ENCODE assay signal across 8 mouse cellular contexts in genomic region chr1:133132388-133133326, GRCm38 (mm10). TPM values are rescaled to one million over a fixed set of nuclear protein-coding genes. Genes with fewer than 3 reads are reported as not detected.
DNase-seq lines count a peak whose midpoint lies in the region; ATAC-seq and TF ChIP-seq lines count a peak whose summit lies in the region.

No protein-coding gene starts in this region.

- TF ChIP-seq POLR2A in lung, adult 2 months (IDR thresholded peaks at IDR 0.05; ENCODE audit: borderline replicate concordance, extremely low read depth, low read depth, low read length), result no peak

- no peak for ATAC-seq in liver, embryonic 14.5 days (ENCODE audit: insufficient read depth)
- no peak for ATAC-seq in megakaryocyte-erythroid progenitor cell, adult 5-6 weeks (replicated peaks; ENCODE audit: low FRiP score, low TSS enrichment, poor library complexity, severe bottlenecking)

- intact Hi-C loops in heart, postnatal 10 days (cut with DNase I), result no loop called here

- H3K27me3 ChIP-seq in liver, embryonic 14.5 days (ENCODE audit: control insufficient read depth, insufficient read depth, low read length), result no peaks in the 10 kb centered on the region

- peak overlapping the region; percentile 93 for H3K27ac ChIP-seq in liver, embryonic 14.5 days

- peak overlapping the region; percentile 84 for H3K4me3 ChIP-seq in lung, adult 2 months (replicated peaks; ENCODE audit: extremely low read depth, low read depth, low read length)
- peak overlapping the region; percentile 88 to 89 for H3K4me3 ChIP-seq in liver, embryonic 14.5 days (ENCODE audit: insufficient read depth in 1 of 2, low read depth in 2 of 2, low read length in 2 of 2)

- peak; percentile 23 for DNase-seq in lung, adult 2 months
- no peak for DNase-seq in lung, postnatal 14 days
- peak; percentile 37 for DNase-seq in c-Kit-positive CD71-positive TER-119-positive erythroid progenitor cells, embryonic 14.5 days (ENCODE audit: low spot score)
- DNase-seq in heart, postnatal 10 days, result peak; percentile 21 to 32
- peak in 1 of 3 experiments; percentile 37 for DNase-seq in liver, embryonic 14.5 days (ENCODE audit: low read depth in 3 of 3, low spot score in 3 of 3)
- peak; percentile 9 to 21 for DNase-seq in thymus, adult 18-20 months
- DNase-seq in frontal cortex, postnatal 14 days (ENCODE audit: low spot score in 2 of 2), result no peak

- peaks cover 15% of the 10 kb centered on the region for H3K4me1 ChIP-seq in lung, adult 2 months (ENCODE audit: control insufficient read depth, insufficient read depth, low read length)
- H3K4me1 ChIP-seq in liver, embryonic 14.5 days (replicated peaks; ENCODE audit: control insufficient read depth in 2 of 2, insufficient read depth in 2 of 2, low read length in 1 of 2), result peaks cover 20 to 26% of the 10 kb centered on the region in 2 experiments

- H3K36me3 ChIP-seq in liver, embryonic 14.5 days (replicated peaks; ENCODE audit: control insufficient read depth, insufficient read depth, low read depth), result peaks cover 51% of the 10 kb centered on the region

- WGBS in lung, adult 2 months, result 2% methylated on average over 26 of the region's 26 CpGs
- 2% methylated on average over 26 of the region's 26 CpGs for WGBS in liver, embryonic 14.5 days (ENCODE audit: insufficient replicate concordance)

- TF ChIP-seq EP300 in liver, embryonic 14.5 days (IDR thresholded peaks at IDR 0.05; ENCODE audit: low read depth), result 0 out of 2 replicates have a peak, but pooled peaks have one; percentile 22

- H3K9ac ChIP-seq in liver, embryonic 14.5 days (replicated peaks), result peak overlapping the region; percentile 100

- peak overlapping the region; percentile 79 for H3K4me2 ChIP-seq in liver, embryonic 14.5 days (ENCODE audit: low read depth)

- H3K9me3 ChIP-seq in liver, embryonic 14.5 days (ENCODE audit: control insufficient read depth, low read length), result no peaks in the 10 kb centered on the region

- no peak for TF ChIP-seq CTCF in lung, adult 2 months (IDR thresholded peaks at IDR 0.05; ENCODE audit: insufficient read depth, low read length)
- no peak for TF ChIP-seq CTCF in liver, embryonic 14.5 days (IDR thresholded peaks at IDR 0.05; ENCODE audit: low read depth)

RNA-seq across cellular contexts. Expression of gene Ppp1r15b, which starts 1.7 kb away (rescaled TPM):
- polyA plus RNA-seq in lung, adult 2 months (2012; rRNA removed), result 24.2 and 26.5 TPM in 2 replicates
- 10 to 100 TPM; 38.2 to 42.1 TPM for total RNA-seq in heart, postnatal 10 days (2021)
- 21.3 and 26.9 TPM in 2 replicates for polyA plus RNA-seq in liver, embryonic 14.5 days (2012; rRNA removed)
- 33.4 and 40.5 TPM in 2 replicates for polyA plus RNA-seq in liver, embryonic 14.5 days (2014; fragmentation: Nextera tagmentation; extraction: Ambion mirVana)
- total RNA-seq in megakaryocyte-erythroid progenitor cell, adult 5-6 weeks (2014; fragmentation: Nextera tagmentation), result 73.9 and 82.5 TPM in 2 replicates
- 116 TPM in 2 replicates for total RNA-seq in megakaryocyte-erythroid progenitor cell, adult 5-6 weeks (2017)

RNA-seq across cellular contexts. Expression of gene Plekha6, which starts 31.4 kb away (rescaled TPM):
- 38.4 and 39.4 TPM in 2 replicates for polyA plus RNA-seq in lung, adult 2 months (2012; rRNA removed)
- total RNA-seq in heart, postnatal 10 days (2021), result 10 to 100 TPM; 58.1 to 68.9 TPM
- polyA plus RNA-seq in liver, embryonic 14.5 days (2012; rRNA removed), result 2.1 and 2.3 TPM in 2 replicates
- polyA plus RNA-seq in liver, embryonic 14.5 days (2014; fragmentation: Nextera tagmentation; extraction: Ambion mirVana), result 0.81 and 1.3 TPM in 2 replicates
- 15.7 and 18.6 TPM in 2 replicates for total RNA-seq in megakaryocyte-erythroid progenitor cell, adult 5-6 weeks (2014; fragmentation: Nextera tagmentation)
- 2.2 and 3.8 TPM in 2 replicates for total RNA-seq in megakaryocyte-erythroid progenitor cell, adult 5-6 weeks (2017)

Comparison
In these comparisons a context has a peak if more than half of its experiments do, and no peak if none do; other contexts are left out.
1. DNase-seq: peak in lung, adult 2 months (single experiment), c-Kit-positive CD71-positive TER-119-positive erythroid progenitor cells, embryonic 14.5 days (single experiment), heart, postnatal 10 days (2 of 2) and thymus, adult 18-20 months (2 of 2); none in lung, postnatal 14 days (single experiment) and frontal cortex, postnatal 14 days (0 of 2).